Mouse (Mus musculus): ENCODE data around the gene AL731706.1. TPM values are rescaled to one million over a fixed set of nuclear protein-coding genes. Genes with fewer than 3 reads are reported as not detected.

Gene AL731706.1
- polyA plus RNA-seq, 2 experiments: 17.4 to 33.3 TPM

- no peak overlapping the region for H3K4me3 ChIP-seq (replicated peaks; ENCODE audit: low read length)
- TF ChIP-seq POLR2A (IDR thresholded peaks at IDR 0.05; ENCODE audit: borderline replicate concordance, extremely low read depth, insufficient read depth, insufficient read length): no peak
- H3K4me2 ChIP-seq (replicated peaks; ENCODE audit: low read depth, low read length, severe bottlenecking): no peak overlapping the region
- ATAC-seq (ENCODE audit: low FRiP score, low read depth) (no peak), DNase-seq (ENCODE audit: low spot score) (no peak)
- no peaks in the 10 kb centered on the region for H3K27me3 ChIP-seq (ENCODE audit: control insufficient read depth, insufficient read depth, low read length)
- H3K36me3 ChIP-seq (ENCODE audit: control insufficient read depth, insufficient read depth, low read length): no peaks in the 10 kb centered on the region
- H3K9me3 ChIP-seq (ENCODE audit: control insufficient read depth, low read length): no peaks in the 10 kb centered on the region
- WGBS: 74% methylated on average over 3 of the region's 3 CpGs
- H3K9ac ChIP-seq (ENCODE audit: low read depth, low read length, severe bottlenecking): no peak overlapping the region
- H3K27ac ChIP-seq (replicated peaks; ENCODE audit: low read depth, low read length): no peak overlapping the region
- no peaks in the 10 kb centered on the region for H3K4me1 ChIP-seq (ENCODE audit: control insufficient read depth, insufficient read depth, low read length)
These were observed 55.3 kb downstream of the AL731706.1 start for GRCm38 (mm10) chr2:136835882-136836281.

- Histone ChIP-seq H3K9ac (ENCODE audit: low read depth, low read length, severe bottlenecking) (no peak overlapping the region), H3K4me3 (replicated peaks; ENCODE audit: low read length) (no peak overlapping the region), H3K4me2 (replicated peaks; ENCODE audit: low read depth, low read length, severe bottlenecking) (no peak overlapping the region), H3K27ac (replicated peaks; ENCODE audit: low read depth, low read length) (no peak overlapping the region), H3K27me3 (ENCODE audit: control insufficient read depth, insufficient read depth, low read length) (no peaks in the 10 kb centered on the region), H3K9me3 (ENCODE audit: control insufficient read depth, low read length) (no peaks in the 10 kb centered on the region), H3K36me3 (ENCODE audit: control insufficient read depth, insufficient read depth, low read length) (no peaks in the 10 kb centered on the region), H3K4me1 (ENCODE audit: control insufficient read depth, insufficient read depth, low read length) (no peaks in the 10 kb centered on the region)
- ATAC-seq (ENCODE audit: low FRiP score, low read depth) (no peak), DNase-seq (ENCODE audit: low spot score) (peak; percentile 9)
- no peak for TF ChIP-seq POLR2A (IDR thresholded peaks at IDR 0.05; ENCODE audit: borderline replicate concordance, extremely low read depth, insufficient read depth, insufficient read length)
- WGBS: 83% methylated on average over 1 of the region's 1 CpGs
These were observed 56.5 kb downstream of the AL731706.1 start for GRCm38 (mm10) chr2:136834715-136835075.

- Histone ChIP-seq H3K4me1 (ENCODE audit: control insufficient read depth, insufficient read depth, low read length) (no peaks in the 10 kb centered on the region), H3K4me2 (replicated peaks; ENCODE audit: low read depth, low read length, severe bottlenecking) (no peak overlapping the region), H3K27me3 (ENCODE audit: control insufficient read depth, insufficient read depth, low read length) (no peaks in the 10 kb centered on the region), H3K36me3 (ENCODE audit: control insufficient read depth, insufficient read depth, low read length) (no peaks in the 10 kb centered on the region), H3K9ac (ENCODE audit: low read depth, low read length, severe bottlenecking) (no peak overlapping the region), H3K9me3 (ENCODE audit: control insufficient read depth, low read length) (no peaks in the 10 kb centered on the region), H3K4me3 (replicated peaks; ENCODE audit: low read length) (no peak overlapping the region), H3K27ac (replicated peaks; ENCODE audit: low read depth, low read length) (no peak overlapping the region)
- ATAC-seq (ENCODE audit: low FRiP score, low read depth) (no peak), DNase-seq (ENCODE audit: low spot score) (no peak)
- TF ChIP-seq POLR2A (IDR thresholded peaks at IDR 0.05; ENCODE audit: borderline replicate concordance, extremely low read depth, insufficient read depth, insufficient read length): no peak
- 80% methylated on average over 3 of the region's 3 CpGs for WGBS
These were observed 57.0 kb downstream of the AL731706.1 start for GRCm38 (mm10) chr2:136833976-136834714.

- TF ChIP-seq POLR2A (IDR thresholded peaks at IDR 0.05; ENCODE audit: borderline replicate concordance, extremely low read depth, insufficient read depth, insufficient read length): no peak
These were observed 58.3 kb downstream of the AL731706.1 start for GRCm38 (mm10) chr2:136832936-136833335.

More at GRCm38 (mm10) chr2:136832936-136833335, 58.3 kb downstream of the AL731706.1 start:
- H3K27ac ChIP-seq (replicated peaks; ENCODE audit: low read depth, low read length): no peak overlapping the region
- 58% methylated on average over 3 of the region's 3 CpGs for WGBS
- H3K9ac ChIP-seq (ENCODE audit: low read depth, low read length, severe bottlenecking): no peak overlapping the region
- H3K27me3 ChIP-seq (ENCODE audit: control insufficient read depth, insufficient read depth, low read length): no peaks in the 10 kb centered on the region
- H3K4me2 ChIP-seq (replicated peaks; ENCODE audit: low read depth, low read length, severe bottlenecking): no peak overlapping the region
- DNase-seq (ENCODE audit: low spot score) (no peak), ATAC-seq (ENCODE audit: low FRiP score, low read depth) (no peak)
- no peak overlapping the region for H3K4me3 ChIP-seq (replicated peaks; ENCODE audit: low read length)
- H3K9me3 ChIP-seq (ENCODE audit: control insufficient read depth, low read length): no peaks in the 10 kb centered on the region
- H3K4me1 ChIP-seq (ENCODE audit: control insufficient read depth, insufficient read depth, low read length): no peaks in the 10 kb centered on the region
- H3K36me3 ChIP-seq (ENCODE audit: control insufficient read depth, insufficient read depth, low read length): no peaks in the 10 kb centered on the region

Other genes starting within 250 kb of the AL731706.1 start
- gene Snap25, start 177.9 kb downstream of the AL731706.1 start, polyA plus RNA-seq (2012; rRNA removed): 1.4 and 1.9 TPM in 2 replicates
- 0.22 and 0.64 TPM in 2 replicates for gene Snap25, start 177.9 kb downstream of the AL731706.1 start, polyA plus RNA-seq (2014; fragmentation: Nextera tagmentation; extraction: Ambion mirVana)
- not detected in 2 replicates for gene AL731706.2, start 5.7 kb downstream of the AL731706.1 start, polyA plus RNA-seq (2012; rRNA removed)
- 46.1 and 52.3 TPM in 2 replicates for gene AL731706.2, start 5.7 kb downstream of the AL731706.1 start, polyA plus RNA-seq (2014; fragmentation: Nextera tagmentation; extraction: Ambion mirVana)
- gene Slx4ip, start 171 bp downstream of the AL731706.1 start, polyA plus RNA-seq (2012; rRNA removed): 3.0 and 3.4 TPM in 2 replicates
- gene Slx4ip, start 171 bp downstream of the AL731706.1 start, polyA plus RNA-seq (2014; fragmentation: Nextera tagmentation; extraction: Ambion mirVana): 5.3 and 6.6 TPM in 2 replicates
- 9.9 and 10.7 TPM in 2 replicates for gene Mkks, start within 50 bp of the AL731706.1 start, polyA plus RNA-seq (2012; rRNA removed)
- 12.6 and 12.7 TPM in 2 replicates for gene Mkks, start within 50 bp of the AL731706.1 start, polyA plus RNA-seq (2014; fragmentation: Nextera tagmentation; extraction: Ambion mirVana)
- gene Jag1, start 225.3 kb upstream of the AL731706.1 start, polyA plus RNA-seq (2012; rRNA removed): 13.9 and 17.0 TPM in 2 replicates
- 32.9 and 35.8 TPM in 2 replicates for gene Jag1, start 225.3 kb upstream of the AL731706.1 start, polyA plus RNA-seq (2014; fragmentation: Nextera tagmentation; extraction: Ambion mirVana)